Mouse (Mus musculus) mammary gland, adult 2 months (tissue): Measurements from ENCODE around the gene Serinc1. TPM values are rescaled to one million over a fixed set of nuclear protein-coding genes. Genes with fewer than 3 reads are reported as not detected.

Source experiments
- polyA plus RNA-seq: library from polyadenylated mRNA; depleted of rRNA; stranded (reverse); fragments of >200 nt; gene quantifications from 2 replicates; pipeline ENCODE4 v1.2.3, GENCODE M21; 2012; ENCODE audit warnings: low replicate concordance; rRNA removed

Serinc1 gene
- polyA plus RNA-seq: 32.3 and 90.6 TPM in 2 replicates

GRCm38 (mm10) chr10:57532218-57533101 is at the start of gene Serinc1:
Gene Serinc1, minus strand, starts transcription at chr10:57532530.

DNA sequence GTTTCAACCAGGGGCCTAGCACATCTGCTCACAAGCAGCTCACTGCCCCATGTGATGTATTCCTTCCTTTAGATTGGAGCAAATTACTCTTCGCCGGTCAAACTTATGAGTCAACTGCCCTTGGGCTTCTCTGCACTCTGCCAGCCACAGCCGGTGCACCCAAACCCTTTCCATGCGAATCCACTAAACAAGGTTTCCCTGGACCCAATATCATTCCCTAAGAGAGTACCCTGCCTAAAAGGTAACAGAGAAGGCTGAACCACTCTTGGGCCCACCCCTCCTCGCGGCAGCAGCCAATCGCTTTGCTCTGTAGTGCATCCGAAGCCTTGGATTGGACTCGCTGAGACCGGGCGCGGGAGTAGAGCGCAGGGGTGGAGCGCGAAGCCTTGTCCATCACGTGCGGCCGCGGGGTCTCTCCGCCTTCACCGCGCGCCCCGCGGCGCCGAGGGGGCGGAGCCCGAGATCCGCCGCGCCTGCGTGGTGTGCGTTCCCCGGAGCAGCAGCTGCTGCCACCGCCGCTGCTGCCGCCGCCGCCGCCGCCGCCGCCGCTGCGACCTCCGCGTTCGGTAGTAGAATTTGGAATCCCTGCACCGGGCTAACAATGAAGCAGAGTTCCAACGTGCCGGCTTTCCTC is 46.3 kb downstream of the Serinc1 start, which contains the start of gene Hsf2:
TSS of gene Hsf2 (plus strand) at position 478 of the 634 bp plus-strand sequence.

Other genes with a start within 250 kb of the Serinc1 start
- gene Hsf2, start 46.1 kb downstream of the Serinc1 start, polyA plus RNA-seq: 1.9 and 7.7 TPM in 2 replicates
- gene Pkib, start 99.5 kb upstream of the Serinc1 start, polyA plus RNA-seq: 1.3 and 2.0 TPM in 2 replicates